Mouse (Mus musculus) heart, embryonic 16.5 days (tissue): Measurements from ENCODE around the gene Frem1. TPM values are rescaled to one million over a fixed set of nuclear protein-coding genes. Genes with fewer than 3 reads are reported as not detected.
A peak's percentile ranks its signal among the peaks of the same experiment; 100 is the strongest.

Source experiments
- ATAC-seq: fragments of 200-750 bp; cut with Nextera tagmentation; replicated peaks from 2 replicates; pipeline ENCODE4 v1.8.0; 2017; ENCODE audit warnings: moderate number of reproducible peaks; ENCODE audit not compliant: insufficient read depth, low FRiP score; ENCODE audit errors: extremely low read depth
- H3K27ac ChIP-seq: fragments of 300-500 bp; sonication (generic); 2 replicates; pipeline ENCODE4 v1.5.1; 2014; ENCODE audit warnings: mild to moderate bottlenecking, low read length, control low read depth, moderate library complexity
- H3K27me3 ChIP-seq: fragments of 300-500 bp; sonication (generic); 2 replicates; pipeline ENCODE4 v1.6.1; 2014; ENCODE audit warnings: low read length, mixed read lengths; ENCODE audit not compliant: control insufficient read depth, insufficient read depth
- H3K36me3 ChIP-seq: fragments of 300-500 bp; sonication (generic); 2 replicates; pipeline ENCODE4 v1.6.1; 2014; ENCODE audit not compliant: control insufficient read depth, insufficient read depth
- H3K4me1 ChIP-seq: fragments of 300-500 bp; sonication (generic); 2 replicates; pipeline ENCODE4 v1.6.1; 2014; ENCODE audit warnings: low read length, mixed read lengths; ENCODE audit not compliant: control insufficient read depth, insufficient read depth
- H3K4me2 ChIP-seq: fragments of 300-500 bp; sonication (generic); 2 replicates; pipeline ENCODE4 v1.6.1; 2014; ENCODE audit warnings: low read depth, mild to moderate bottlenecking, control low read depth, low read length
- H3K4me3 ChIP-seq: fragments of 300-500 bp; sonication (generic); 2 replicates; pipeline ENCODE4 v1.5.1; 2014; ENCODE audit warnings: mild to moderate bottlenecking, control low read depth, low read length
- H3K9ac ChIP-seq: fragments of 300-500 bp; sonication (generic); 2 replicates; pipeline ENCODE4 v1.6.1; 2014; ENCODE audit warnings: low read length, control low read depth
- H3K9me3 ChIP-seq: fragments of 300-500 bp; sonication (generic); replicated peaks from 2 replicates; pipeline ENCODE4 v1.6.1; 2016; ENCODE audit warnings: low read length; ENCODE audit not compliant: control insufficient read depth
- WGBS: fragments of 180-500 bp; shearing (Covaris S2); extraction: QIAGEN DNeasy Blood & Tissue Kit; methylation state at CpG from one replicate; pipeline ENCODE4 v1.1.7; 2014; 5-methylcytosine and 5-hydroxymethylcytosine counted together
- polyA plus RNA-seq: library from polyadenylated mRNA; unstranded; fragments of >200 nt; fragmentation: Nextera tagmentation; extraction: Ambion mirVana; gene quantifications from 2 replicates; pipeline ENCODE4 v1.2.1, GENCODE M21; 2015

The Frem1 gene
- polyA plus RNA-seq, 1 experiment from 2014 or later: 2.4 TPM

DNA sequence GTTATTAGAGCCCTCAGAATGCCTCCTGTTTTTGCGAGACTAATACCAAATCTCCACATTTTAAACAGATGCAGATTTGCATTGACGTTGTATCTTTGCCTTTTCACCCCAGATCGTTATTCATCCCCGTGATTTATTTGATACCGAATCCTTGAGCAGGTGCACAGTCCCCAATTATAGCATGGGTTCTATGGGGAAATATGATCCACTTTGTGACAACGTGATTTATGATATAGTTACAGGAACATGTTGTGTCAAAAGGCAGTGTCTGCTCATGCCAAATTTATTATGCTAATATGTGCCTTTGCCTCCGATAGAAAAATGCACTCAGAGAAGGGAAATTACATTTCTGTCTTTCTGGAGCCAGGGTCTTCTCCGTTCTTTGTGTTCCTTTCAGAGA lies 102.6 kb downstream of the Frem1 start:
- no peaks in the 10 kb centered on the region for H3K27me3 ChIP-seq
- no peaks in the 10 kb centered on the region for H3K4me1 ChIP-seq
- no peak overlapping the region for H3K27ac ChIP-seq
- no peak overlapping the region for H3K9ac ChIP-seq
- ATAC-seq: no peak
- H3K36me3 ChIP-seq: no peaks in the 10 kb centered on the region
- 88% methylated on average over 8 of the region's 8 CpGs for WGBS
- no peak overlapping the region for H3K4me2 ChIP-seq
- H3K4me3 ChIP-seq: no peak overlapping the region
- no peaks in the 10 kb centered on the region for H3K9me3 ChIP-seq

DNA sequence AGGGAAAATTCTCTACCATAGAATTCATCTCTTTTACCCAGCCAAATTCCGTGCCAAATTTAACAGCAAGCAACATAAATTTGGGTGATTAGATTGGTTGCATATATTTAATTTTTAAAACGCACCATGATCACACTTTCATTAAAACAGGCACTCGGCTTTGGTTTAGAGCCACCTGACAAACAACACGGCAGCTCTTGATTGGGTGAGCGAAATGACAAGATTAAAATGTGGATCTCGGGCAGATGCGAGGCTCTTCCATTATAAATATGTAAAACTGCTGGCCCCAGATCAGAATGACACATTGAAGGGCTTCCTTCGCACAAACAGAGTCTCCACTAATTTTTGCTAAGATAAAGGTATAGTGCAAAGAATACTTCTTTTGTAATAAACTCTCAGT lies 105.4 kb downstream of the Frem1 start:
- Histone ChIP-seq H3K4me2 (no peak overlapping the region), H3K4me1 (no peaks in the 10 kb centered on the region), H3K27me3 (no peaks in the 10 kb centered on the region), H3K4me3 (no peak overlapping the region), H3K36me3 (no peaks in the 10 kb centered on the region), H3K9me3 (no peaks in the 10 kb centered on the region), H3K9ac (no peak overlapping the region), H3K27ac (no peak overlapping the region)
- ATAC-seq: no peak
- WGBS: 86% methylated on average over 8 of the region's 8 CpGs

- H3K36me3 ChIP-seq: no peaks in the 10 kb centered on the region
- no peak for ATAC-seq
- no peaks in the 10 kb centered on the region for H3K9me3 ChIP-seq
- no peak overlapping the region for H3K27ac ChIP-seq
- WGBS: 71% methylated on average over 3 of the region's 3 CpGs
- no peak overlapping the region for H3K4me2 ChIP-seq
- no peak overlapping the region for H3K4me3 ChIP-seq
- no peak overlapping the region for H3K9ac ChIP-seq
- H3K27me3 ChIP-seq: no peaks in the 10 kb centered on the region
- H3K4me1 ChIP-seq: no peaks in the 10 kb centered on the region
Observed at GRCm38 (mm10) chr4:82946276-82946612, 105.9 kb downstream of the Frem1 start.

DNA sequence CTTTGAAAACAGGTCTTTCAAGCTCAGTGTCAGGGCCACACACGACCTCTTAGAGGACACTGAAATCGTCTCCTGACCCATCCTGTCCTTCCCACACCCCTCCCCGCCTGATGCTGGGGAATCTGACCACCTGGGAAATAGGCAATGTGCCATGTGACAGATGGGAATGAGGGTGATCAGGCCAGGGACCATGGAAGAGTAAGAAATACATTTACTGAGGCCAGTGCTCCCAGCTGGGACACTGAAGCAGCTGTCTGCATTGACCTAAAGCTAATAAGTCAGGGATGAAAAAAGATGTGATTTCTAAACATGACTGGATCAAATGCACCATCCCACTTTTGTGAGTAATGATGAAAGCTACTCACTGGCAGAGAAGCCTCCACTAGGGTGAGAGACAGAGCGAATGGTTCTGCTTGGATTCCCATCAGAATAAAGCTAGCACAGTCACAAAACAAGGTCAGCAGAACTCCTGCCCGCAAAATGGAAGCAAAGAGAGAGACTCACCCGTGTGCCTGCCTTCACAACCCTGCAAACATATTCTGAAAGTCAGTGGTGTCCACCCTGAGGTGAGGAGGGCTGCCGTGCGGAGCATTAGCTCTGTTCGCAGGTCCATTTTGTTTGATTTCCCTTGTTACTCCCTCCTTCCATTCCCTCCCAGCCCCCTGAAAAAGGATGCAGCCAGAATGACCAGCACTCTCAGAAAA lies 106.4 kb downstream of the Frem1 start:
- Histone ChIP-seq H3K36me3 (no peaks in the 10 kb centered on the region), H3K4me3 (no peak overlapping the region), H3K27me3 (no peaks in the 10 kb centered on the region), H3K4me1 (no peaks in the 10 kb centered on the region), H3K9me3 (no peaks in the 10 kb centered on the region), H3K27ac (no peak overlapping the region), H3K9ac (no peak overlapping the region), H3K4me2 (no peak overlapping the region)
- ATAC-seq: no peak
- 79% methylated on average over 9 of the region's 9 CpGs for WGBS

- Histone ChIP-seq H3K4me2 (no peak overlapping the region), H3K9ac (no peak overlapping the region), H3K27ac (no peak overlapping the region), H3K36me3 (no peaks in the 10 kb centered on the region), H3K4me3 (no peak overlapping the region), H3K4me1 (no peaks in the 10 kb centered on the region), H3K9me3 (no peaks in the 10 kb centered on the region), H3K27me3 (no peaks in the 10 kb centered on the region)
- 83% methylated on average over 5 of the region's 5 CpGs for WGBS
- no peak for ATAC-seq
Observed at GRCm38 (mm10) chr4:82940680-82941079, 111.5 kb downstream of the Frem1 start.

- no peak overlapping the region for H3K27ac ChIP-seq
- H3K4me3 ChIP-seq: no peak overlapping the region
- no peaks in the 10 kb centered on the region for H3K36me3 ChIP-seq
- no peaks in the 10 kb centered on the region for H3K27me3 ChIP-seq
- H3K4me2 ChIP-seq: no peak overlapping the region
- ATAC-seq: no peak
- no peaks in the 10 kb centered on the region for H3K4me1 ChIP-seq
- H3K9me3 ChIP-seq: no peaks in the 10 kb centered on the region
- WGBS: 78% methylated on average over 13 of the region's 13 CpGs
- H3K9ac ChIP-seq: no peak overlapping the region
Observed at GRCm38 (mm10) chr4:82940248-82940647, 111.9 kb downstream of the Frem1 start.

GRCm38 (mm10) chr4:82934308-82934707 lies 117.8 kb downstream of the Frem1 start:
- Histone ChIP-seq H3K36me3 (no peaks in the 10 kb centered on the region), H3K27me3 (no peaks in the 10 kb centered on the region), H3K9ac (no peak overlapping the region), H3K4me2 (peak overlapping the region; percentile 60), H3K27ac (no peak overlapping the region), H3K4me3 (no peak overlapping the region), H3K4me1 (peaks cover 4% of the 10 kb centered on the region; the same call in 1 of the 2 replicates), H3K9me3 (no peaks in the 10 kb centered on the region)
- ATAC-seq: peak; percentile 80; the same call in 1 of the 2 replicates
- WGBS: 14% methylated on average over 5 of the region's 5 CpGs

DNA sequence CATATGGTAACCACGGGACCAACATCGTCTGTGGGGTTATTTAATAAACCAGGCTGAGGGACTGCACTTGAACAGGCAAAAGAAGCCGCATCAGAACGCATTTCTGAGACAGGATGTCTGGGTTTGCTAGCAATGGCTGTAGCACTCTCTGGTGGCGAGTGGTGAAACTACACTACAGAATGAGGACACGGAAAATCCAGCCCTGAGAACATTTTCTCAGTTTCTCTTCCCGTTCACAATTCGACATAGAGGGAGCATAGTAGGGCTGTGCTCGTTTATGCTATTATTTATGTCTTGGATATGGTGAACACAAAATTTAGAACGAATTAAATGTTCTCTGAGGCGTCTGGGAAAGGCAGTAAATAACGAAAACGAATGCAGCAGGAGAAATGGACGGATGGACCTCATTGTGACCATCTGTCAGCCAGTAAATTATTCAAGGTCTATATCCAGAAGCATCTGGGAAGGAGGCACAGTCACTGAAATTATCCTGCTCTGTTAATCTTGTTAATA lies 118.4 kb downstream of the Frem1 start:
- Histone ChIP-seq H3K4me2 (peak overlapping the region; percentile 60), H3K4me3 (peak overlapping the region; percentile 40), H3K27ac (no peak overlapping the region), H3K36me3 (no peaks in the 10 kb centered on the region), H3K9me3 (no peaks in the 10 kb centered on the region), H3K9ac (peak overlapping the region; percentile 51), H3K27me3 (no peaks in the 10 kb centered on the region), H3K4me1 (peaks cover 4% of the 10 kb centered on the region; the same call in 1 of the 2 replicates)
- WGBS: 18% methylated on average over 14 of the region's 14 CpGs
- no peak; the same call in 1 of the 2 replicates for ATAC-seq

DNA sequence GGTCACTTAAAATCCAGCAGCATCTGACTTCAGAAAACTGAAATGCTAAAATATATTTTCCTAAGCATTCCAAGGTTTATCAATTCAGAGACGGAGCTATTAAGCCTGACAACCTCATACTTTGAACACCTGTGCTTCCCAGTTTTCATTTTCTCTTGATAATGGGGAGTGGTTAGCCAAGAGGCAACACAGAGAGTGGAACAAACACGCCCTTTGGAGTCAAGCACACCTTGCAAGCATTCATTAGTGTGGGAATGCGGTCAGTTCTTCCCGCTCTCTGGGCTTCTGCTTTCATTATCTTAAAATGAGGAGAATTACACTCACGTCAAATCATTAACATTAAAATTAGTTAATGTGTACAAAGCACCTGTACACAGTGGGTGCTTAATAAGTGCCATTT lies 122.1 kb downstream of the Frem1 start:
- WGBS: 84% methylated on average over 5 of the region's 5 CpGs
- H3K27ac ChIP-seq: no peak overlapping the region
- ATAC-seq: no peak
- H3K36me3 ChIP-seq: no peaks in the 10 kb centered on the region
- no peak overlapping the region for H3K4me3 ChIP-seq
- no peaks in the 10 kb centered on the region for H3K9me3 ChIP-seq
- no peak overlapping the region for H3K9ac ChIP-seq
- H3K4me2 ChIP-seq: no peak overlapping the region
- H3K27me3 ChIP-seq: no peaks in the 10 kb centered on the region
- H3K4me1 ChIP-seq: peaks cover 4% of the 10 kb centered on the region; the same call in 1 of the 2 replicates
